Mouse (Mus musculus): ENCODE measurements around the gene Gpr31b.
"Not testable (repeated sequence)": the region's sequence is repeated elsewhere in the genome, so short reads cannot be mapped to it uniquely, and the experiment has no call there.

DNA sequence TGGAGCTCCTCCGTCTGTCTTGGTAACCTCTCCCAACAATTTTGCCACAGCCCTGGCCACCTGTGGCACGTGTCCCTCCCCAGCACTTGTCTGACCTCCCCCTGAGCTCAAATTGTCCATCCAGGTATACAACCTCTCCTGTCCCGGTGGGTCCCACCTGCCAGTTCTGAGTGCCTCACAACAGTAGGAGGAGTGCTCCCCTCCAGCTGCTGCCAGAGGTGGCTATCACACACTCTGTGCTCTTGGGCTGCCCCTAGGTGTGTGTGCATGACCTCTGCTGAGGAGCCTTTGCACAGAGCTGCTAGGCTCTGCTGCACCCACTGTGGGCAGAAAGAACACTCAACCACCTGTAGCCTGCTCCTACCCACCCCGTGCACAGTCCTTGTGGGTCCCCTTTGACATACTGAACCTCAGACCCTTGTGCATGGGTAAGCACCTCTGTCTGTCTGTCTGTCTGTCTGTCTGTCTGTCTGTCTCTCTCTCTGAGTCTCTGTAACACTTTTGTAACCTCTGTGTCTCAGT lies 15.8 kb upstream of the Gpr31b start:
- TF ChIP-seq CTCF, EP300 (IDR thresholded peaks at IDR 0.05): not testable (repeated sequence)
